Mouse (Mus musculus): ENCODE data around the gene Nemp2.

The Nemp2 gene

DNA sequence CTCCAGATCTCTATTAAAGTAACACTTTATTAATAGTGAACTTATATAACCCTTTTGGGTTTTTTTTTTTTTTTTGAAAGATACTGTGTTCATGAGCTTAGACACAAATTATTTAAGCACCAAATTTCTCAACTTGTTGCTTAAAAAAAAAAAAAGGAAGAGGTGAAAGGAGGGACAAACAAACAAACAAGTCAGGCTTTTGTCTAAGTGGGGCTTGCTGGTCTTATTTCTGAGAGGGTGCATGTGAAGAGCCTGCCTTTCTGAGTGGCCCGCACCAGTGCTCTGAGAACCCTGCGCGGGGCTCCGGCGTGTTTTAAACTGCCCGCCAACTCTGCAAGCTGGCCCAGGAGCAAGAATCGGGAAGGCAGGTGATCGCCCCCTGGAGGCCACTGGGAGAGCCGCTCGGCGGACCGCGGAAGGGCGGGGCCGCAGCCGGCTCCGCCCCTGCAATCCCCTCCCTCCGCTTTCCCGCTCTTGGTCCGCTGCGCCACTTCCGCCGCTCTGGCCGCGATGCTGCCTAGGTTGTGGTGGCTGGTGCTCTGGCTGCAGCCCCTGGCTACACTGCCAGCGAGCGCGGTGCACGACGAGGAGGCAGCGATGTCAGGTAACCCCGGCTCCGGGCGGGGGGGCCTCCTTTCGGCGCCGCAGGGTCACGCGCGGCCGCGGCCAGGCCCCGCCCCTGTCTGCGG lies at the start of gene Nemp2:
TSS of gene Nemp2 (plus strand) at position 456 of the 689 bp plus-strand sequence.
- peak; percentile 96 for DNase-seq (ENCODE audit: low spot score)

DNA sequence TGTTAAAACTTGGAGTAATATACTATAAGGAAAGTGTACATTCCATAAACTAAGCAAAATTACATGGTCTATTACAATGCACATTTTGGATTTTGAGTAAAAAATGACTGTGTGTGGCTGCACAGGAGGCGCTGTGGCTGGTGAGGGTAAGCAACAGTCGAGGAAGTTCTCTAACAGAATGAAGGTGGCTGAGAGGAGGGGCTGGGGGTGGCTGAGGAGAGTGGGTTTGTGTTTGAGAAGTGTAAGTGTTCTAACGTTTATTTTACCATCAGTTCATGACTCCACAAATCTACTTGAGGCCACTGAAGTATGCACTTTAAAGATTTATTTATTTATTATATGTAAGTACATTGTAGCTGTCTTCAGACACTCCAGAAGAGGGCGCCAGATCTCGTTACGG lies 48.8 kb upstream of the Nemp2 start:
- no peak for DNase-seq (ENCODE audit: low spot score)

DNA sequence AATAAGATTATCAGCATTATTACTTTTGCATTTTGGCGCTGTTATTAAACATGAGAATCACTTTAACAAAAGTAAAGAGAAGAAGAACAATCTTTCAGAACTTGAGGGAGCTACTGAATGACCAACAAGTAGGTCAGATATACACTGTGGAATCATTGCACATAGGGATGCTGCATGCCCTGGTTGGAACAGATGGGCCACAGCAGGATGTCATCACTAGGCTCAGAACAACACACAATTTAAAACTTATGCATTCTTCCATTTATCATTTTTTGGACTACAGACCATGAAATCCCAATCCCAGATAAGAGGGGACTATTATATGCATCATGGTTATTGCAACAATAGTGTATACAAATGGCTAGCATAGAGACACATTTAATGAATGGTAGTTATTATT lies 47.6 kb upstream of the Nemp2 start:
- no peak for DNase-seq (ENCODE audit: low spot score)

DNA sequence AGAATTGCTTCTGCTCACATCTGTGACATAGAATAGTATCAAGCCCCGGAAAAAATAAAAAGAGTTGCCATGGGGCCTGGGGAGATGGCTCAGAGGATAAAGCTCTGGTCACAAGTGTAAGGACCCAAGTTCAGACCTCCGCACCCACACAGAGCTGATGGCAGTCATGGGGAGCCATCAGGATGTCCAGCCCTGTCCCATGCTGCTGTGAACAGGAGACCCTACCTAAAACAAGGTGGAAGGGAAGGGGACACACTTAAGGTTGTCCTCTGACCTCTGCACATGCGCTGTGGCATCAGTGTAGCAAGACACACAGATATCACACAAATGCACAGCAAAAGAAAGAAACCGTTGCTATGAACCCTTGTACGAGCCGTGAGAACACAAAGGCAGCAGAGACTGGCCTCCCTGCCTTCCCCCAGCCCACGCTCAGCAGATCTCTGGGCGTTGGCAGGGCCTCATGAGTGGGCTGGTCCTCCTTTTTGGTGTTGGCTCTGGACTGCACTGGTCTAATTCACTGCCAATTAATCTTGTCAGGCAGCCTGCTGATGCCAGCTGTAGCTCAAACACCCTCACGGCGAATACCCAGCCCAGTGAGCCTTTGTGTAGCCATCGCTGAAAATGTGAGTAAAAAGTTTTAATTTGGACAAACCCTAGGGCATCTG lies 33.4 kb upstream of the Nemp2 start:
- DNase-seq (ENCODE audit: low spot score): peak; percentile 58

DNA sequence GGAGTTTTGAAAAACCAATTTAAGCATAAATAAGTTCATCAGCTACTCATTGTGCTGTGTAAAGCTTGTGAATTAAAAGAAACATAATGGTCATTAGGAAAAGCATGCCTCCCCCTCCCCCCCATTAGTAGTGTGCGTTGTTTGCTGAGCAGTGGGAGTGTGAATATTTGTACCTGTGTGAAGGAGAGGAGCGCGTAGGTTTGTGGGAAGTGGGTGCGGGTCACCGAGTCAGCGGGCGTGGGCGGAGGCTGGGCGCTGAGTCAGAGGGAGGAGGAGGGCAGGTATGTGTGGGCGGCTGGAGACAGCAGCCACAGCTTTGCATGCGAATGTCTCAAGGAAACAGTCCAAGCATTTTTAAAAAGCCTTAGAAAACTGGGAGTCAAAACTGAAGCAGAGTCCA lies 32.7 kb upstream of the Nemp2 start:
- DNase-seq (ENCODE audit: low spot score): peak; percentile 79

DNA sequence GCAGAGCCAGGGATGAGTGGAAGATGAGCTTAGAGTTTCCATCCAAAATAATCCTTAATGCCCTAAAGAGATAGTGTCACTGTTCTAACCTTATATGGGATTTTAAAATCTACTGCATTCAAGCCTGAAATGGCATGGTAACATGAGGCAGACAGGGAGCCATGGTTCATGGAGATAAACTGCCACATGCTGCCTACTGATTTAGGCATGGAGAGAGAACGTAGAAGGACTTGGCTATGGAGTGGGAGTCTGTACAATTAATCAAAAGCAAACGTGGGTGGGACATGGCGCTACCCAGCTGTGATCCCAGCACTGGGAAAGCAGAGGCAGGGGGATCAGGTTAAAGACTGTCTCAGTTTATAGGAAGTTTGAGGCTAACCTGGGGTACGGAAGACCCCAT lies 32.1 kb upstream of the Nemp2 start:
- no peak for DNase-seq (ENCODE audit: low spot score)

DNA sequence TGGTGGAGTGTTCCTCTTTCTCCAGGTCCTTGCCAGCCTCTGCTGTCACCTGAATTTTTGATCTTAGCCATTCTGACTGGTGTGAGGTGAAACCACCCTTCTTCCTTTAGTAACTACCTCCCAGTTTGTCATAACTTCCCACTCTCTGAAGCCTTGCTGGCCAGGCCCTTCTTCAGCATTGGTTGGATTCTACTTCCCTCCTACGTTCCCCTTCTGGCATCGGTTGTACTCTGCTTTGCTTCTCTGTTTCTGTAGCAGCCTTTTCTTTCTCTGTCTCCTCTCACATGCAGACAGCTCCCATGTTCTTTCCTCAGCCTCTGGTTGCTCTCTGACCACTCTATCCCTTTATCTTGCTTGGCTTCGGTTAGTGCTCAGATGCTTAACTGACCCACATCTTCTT lies 29.0 kb upstream of the Nemp2 start:
- DNase-seq (ENCODE audit: low spot score): no peak

DNA sequence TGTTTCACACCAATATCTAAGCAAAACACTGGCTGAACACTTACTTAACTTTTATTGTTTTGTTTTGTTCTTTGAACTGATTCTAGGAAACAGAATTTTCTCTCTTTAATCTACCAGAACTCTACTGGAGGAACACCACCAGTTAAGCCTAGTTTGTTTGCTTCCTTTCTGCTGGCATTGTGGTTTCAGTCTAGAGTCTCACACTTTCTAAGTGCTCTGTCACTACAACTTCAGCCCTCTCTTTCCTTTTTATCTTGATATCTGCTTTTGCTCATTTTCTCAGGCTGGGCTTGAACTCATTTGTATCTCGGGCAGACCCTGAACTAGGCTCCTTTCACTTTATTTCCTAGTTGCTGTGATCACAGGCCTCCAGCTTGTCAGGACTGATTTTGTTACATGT lies 22.8 kb upstream of the Nemp2 start:
- DNase-seq (ENCODE audit: low spot score): no peak

DNA sequence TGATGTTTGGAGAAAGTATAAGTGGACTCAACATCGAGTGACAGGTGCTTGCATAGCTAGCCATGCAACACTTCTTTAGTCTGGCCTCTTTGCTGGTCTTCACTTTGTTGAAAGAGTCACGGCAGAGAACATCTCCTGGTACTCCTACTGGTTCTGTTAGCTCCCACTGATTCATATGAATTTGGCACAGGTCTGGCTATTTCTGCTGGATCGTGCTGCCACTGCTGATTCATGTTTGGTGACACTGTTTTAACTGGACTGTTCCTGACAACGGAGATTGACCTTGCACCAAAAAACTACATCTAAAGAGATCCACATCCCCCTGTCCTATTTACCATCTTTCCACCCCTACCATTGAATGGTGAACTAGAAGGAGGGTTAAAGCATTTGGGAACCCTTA lies 22.0 kb upstream of the Nemp2 start:
- DNase-seq (ENCODE audit: low spot score): no peak

DNA sequence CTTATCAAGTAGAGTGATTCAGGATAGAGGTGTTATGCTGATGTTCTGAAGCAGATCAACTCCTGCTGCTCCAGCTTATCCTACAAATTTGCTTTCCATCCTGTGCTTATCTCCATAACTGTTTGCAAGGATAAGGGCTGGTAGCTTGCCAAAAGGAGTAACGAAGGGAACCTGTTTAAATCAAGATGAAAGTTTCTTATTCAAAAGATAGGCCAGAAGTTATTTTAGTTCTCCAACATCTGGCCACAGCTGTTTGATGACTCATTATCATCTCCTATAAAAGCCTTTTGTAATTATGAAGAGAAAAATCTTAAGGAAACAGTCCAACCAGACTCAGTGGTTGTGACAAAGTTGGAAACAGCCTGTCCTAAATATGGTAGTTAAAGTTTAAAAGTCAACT lies 12.3 kb upstream of the Nemp2 start:
- DNase-seq (ENCODE audit: low spot score): no peak

DNA sequence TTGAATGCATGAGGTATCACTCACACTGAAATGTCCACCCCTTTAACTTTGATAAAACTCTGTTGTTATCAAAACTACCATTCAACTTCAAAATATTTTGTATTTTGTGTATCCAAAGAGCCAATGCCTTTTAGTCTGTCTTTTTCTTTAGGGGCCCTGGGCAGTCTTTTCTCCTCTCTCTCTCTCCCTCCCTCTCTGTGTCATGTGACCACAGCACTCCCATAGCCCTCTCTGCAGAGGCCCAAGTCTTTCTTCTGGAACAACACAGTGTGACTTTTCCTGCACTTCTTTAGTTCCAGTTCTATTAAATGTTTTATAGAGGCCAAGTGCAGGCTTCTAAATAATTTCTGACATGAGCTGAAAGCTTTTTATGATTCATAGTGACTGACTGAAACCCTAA lies 10.1 kb upstream of the Nemp2 start:
- no peak for DNase-seq (ENCODE audit: low spot score)

DNA sequence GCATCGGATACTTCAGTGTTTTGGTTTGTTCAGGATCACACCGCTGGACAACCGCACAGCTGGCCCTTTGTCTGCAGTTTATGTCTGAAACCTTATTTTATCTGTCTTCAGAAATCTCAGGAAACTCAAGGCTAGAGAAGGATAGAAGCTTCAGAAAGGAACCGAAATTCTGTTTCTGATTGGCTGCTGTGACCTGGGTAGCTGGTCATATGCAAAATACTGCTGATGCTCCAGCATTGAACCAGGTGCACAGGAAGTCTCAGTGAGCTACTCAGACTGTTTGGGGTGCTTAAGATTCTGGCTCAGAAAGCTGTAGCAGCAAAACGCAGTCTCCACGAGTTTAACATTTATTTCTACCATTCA lies 415 bp downstream of the Nemp2 start:
- DNase-seq (ENCODE audit: low spot score): no peak

DNA sequence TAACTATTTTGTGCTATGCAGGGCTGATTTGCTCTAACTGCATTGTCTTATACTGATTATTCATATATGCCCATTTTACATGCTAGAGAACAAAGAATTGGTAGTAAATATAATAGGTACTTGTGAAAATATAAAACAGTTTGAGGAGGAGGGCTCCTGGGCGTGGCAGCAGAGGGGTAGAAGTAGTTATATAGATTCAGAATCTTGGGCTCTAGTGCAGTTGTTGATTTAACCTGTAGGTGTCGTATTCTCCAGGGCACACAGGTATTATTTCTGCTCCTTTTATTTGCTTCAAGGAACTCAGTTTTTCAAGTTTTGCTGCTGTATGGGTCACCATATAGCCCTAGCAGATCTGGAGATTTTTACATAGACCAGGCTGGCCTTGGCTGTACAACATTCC lies 1.1 kb downstream of the Nemp2 start:
- DNase-seq (ENCODE audit: low spot score): no peak

DNA sequence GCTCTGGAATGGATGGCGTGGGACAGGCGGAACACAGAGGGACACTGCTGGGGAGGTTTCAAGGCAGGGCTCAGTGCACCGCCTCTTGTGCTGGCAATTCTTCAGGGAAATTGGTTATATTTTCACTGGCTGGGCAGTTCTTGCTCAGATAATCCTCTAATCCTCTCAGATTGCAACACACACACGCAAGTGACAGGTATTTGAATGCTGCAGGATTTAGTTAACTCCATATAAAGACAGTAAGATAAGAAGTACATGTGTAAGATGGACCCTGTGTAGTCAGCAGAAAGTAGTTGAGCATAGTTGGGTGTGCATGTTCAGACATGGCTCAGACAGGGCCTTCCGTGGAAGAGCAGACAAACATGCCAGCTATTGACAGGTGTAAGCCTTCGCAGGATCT lies 3.7 kb downstream of the Nemp2 start:
- no peak for DNase-seq (ENCODE audit: low spot score)

DNA sequence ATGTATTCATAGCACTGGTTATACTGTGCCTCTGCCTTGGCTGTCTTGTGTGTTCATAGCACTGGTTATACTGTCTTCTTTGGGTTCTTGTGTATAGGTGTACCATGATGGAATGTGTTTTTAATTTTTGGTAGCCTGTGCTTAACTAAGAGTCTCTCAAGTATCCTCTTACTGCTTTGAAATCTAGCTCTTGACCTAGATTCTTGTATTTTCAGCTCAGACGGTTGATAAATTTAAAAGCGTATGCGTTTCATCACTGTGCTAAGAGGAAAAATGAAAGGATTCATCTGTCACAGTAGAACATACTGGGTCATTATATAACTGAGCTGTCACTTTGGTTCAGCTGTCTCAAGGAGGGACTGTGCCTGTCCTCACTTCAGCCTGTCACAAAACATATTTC lies 5.4 kb downstream of the Nemp2 start:
- no peak for DNase-seq (ENCODE audit: low spot score)

DNA sequence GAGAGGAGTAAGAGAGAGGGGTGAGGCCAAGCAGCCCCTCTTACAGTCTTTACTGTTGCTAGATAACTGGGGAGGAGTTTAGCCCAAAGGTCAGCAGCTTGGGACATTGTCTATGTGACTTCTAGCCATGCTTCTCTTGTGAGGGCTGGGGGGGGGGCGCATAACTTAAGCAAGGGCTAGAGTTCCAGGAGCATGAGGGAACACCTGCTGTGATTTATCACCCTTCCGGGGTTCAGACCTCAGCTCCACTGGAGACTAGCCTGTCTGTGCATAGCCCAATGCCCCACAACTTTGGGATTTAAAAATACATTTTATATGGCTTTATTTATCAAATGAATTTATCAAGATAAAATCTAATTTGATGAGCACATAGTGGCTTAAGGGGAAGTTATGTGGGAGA lies 7.6 kb downstream of the Nemp2 start:
- DNase-seq (ENCODE audit: low spot score): no peak

DNA sequence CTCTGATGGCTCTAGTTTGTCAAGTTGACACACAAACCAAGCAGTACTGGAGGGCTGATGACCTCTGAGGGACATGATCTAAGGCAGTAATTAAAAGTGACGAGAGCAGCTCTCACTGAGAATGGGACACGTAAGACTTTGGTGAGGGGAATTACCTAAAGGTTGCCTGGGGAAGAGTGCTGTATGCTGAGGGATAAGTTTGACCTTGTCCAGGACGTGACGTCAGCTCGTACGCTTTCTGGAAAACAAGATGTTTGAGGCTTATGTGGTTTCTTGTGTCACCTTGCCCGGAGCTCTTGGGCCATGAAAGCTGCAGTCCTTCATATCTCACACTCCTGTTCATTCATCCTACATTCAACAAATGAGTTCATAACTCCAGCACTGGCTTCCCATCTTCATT lies 8.6 kb downstream of the Nemp2 start:
- DNase-seq (ENCODE audit: low spot score): no peak

DNA sequence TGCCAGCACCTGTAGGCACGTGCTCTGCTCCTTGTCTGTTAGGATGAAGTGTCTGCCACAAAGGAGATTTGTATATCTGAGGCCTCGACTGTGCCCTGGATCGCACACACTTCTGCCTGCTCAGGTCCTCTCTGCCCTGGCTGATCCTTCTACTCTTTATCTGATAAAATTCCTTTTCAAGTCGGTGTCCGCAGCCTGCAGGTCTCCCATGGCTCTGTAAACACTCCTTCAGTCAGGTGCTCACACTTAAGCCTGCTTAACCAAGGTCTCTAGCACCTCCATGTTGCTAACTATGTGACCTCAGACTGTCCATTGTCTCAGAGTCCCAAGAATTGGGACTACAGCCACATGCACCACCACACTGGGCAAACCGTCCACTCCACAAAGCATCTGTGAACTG lies 9.8 kb downstream of the Nemp2 start:
- no peak for DNase-seq (ENCODE audit: low spot score)

DNA sequence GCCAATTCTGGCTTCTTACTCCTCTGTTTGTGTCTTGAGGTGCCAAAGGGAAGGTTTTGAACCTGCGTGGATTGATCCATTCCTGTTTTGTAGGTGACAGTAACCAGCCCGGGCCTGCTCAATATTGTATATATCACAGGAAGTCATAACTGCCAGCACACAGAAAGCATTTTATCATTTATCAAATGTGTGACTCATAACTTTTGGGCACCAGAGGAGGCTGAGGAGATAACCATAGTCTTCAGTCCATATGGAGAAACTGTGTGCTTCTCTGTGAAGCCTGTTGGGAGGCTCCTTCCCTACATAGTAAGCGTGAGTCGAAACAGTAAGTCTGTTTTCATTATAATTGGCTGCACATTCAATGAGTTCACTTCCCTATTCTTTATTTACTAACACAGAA lies 10.2 kb downstream of the Nemp2 start:
- DNase-seq (ENCODE audit: low spot score): no peak

DNA sequence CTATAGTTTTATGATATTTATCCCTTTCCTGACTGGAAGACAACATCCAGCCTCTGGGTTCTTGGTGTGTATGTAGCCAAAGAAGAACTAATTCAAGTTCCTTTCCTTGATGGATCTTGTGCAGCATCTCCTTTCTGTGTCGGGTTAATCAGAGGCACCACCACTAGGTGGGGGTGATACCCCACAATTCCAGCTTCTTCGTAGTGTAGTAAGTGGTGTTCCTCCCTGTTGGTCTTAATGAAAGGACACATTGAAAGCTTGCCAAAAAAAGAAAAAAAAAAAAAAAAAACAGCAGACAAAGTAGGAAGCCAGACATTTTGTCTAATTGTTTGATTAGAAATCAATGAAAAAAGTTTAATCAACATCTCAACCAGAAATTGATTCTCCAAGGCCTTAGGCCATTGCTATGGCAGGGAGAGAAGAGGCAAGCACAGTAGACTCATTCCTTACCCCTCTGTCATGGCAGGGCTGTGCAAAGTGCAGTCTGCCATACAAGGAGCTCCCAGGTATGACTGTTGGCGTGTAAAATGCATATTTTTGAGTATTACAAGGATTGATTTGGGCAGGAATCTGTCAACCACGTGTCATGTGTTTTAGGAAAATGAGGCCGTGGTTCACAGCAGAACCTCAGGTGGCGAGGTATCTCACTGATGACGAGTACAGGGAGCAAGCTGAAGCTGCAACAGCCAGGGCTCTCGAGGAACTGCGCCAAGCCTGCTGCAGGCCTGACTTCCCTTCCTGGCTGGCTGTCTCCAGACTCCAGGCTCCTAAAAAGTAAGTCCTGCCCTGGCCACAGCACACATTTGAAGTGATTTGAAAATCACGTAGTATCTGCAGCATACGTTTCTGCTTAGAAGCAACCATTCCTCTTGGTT lies 17.9 kb downstream of the Nemp2 start:
- DNase-seq (ENCODE audit: low spot score): peak; percentile 70

DNA sequence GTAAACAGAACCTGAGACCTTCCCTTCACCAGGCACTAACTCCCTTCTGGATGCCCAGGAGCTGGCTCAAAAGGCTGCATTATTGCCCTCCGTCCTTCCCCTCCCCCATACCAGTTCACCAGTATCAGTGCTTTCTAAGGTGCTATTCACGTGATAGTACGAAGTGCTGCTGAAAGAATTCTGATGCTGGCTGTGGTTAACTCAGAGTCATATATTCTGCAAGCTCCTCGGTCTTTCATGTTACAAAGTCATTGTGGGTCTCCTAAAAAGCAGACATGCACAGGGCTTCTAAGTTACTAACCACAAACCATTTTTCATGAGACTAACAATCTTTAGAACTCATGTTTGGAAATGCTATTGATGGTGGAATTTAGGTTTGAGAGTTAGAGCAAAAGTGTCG lies 19.6 kb downstream of the Nemp2 start:
- no peak for DNase-seq (ENCODE audit: low spot score)

DNA sequence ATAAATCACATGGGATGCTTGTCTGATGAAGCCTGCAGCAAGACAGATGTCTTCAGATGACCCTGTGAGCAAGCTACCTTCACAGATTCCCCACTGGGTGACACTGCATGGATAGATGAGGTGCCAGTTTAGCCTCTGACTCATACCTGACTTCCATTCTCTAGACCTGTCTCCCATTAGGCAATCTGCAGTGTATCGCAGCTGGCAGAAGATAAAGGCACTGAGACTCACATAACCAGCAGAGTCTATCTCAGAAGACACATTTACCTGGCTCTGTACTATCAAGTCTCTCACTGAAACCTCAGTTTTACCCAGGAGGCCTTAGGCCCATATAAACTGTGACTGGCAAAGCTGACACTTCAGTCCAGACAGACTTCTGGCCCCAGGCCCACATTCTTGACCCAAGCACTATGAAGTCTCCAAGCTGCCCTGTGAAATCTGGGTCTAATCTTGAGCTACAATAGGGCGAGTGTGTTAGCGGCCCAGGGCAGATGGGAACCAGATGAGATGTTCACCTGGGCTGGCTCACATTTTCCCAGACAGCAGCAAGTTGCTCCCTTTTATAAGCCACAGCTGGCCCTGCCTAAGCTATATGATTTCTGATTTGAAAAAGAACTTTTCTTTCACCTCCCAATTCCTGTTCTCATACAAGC lies 22.2 kb downstream of the Nemp2 start:
- no peak for DNase-seq (ENCODE audit: low spot score)

DNA sequence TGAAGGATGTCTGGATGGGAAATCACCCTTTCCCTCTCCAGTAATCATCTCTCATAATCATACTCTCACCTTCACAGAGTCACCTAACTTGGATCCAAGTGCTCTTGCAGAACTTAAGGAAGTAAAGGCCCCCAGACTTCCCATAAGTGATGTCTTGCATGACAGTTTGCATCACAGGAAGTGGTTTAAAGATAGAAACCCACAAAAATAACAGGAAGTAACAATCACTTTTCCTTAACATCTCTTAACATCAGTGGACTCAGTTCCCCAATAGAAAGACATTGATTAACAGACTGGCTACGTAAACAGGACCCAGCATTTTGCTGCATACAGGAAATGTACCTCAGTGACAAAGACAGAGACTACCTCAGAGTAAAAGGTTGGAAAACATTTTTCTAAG lies 22.9 kb downstream of the Nemp2 start:
- no peak for DNase-seq (ENCODE audit: low spot score)

All from testis, postnatal 10 days (tissue).